Mouse (Mus musculus): ENCODE results near the gene Olfr961.

Gene Olfr961

GRCm38 (mm10) chr9:39669723-39670122 is 24.8 kb downstream of the Olfr961 start:
- no peak for TF ChIP-seq GATA4 (IDR thresholded peaks at IDR 0.05; ENCODE audit: insufficient replicate concordance, low read length)

- TF ChIP-seq GATA4 (IDR thresholded peaks at IDR 0.05; ENCODE audit: insufficient replicate concordance, low read length), result no peak
Measured at GRCm38 (mm10) chr9:39674820-39675219, 29.9 kb downstream of the Olfr961 start.

GRCm38 (mm10) chr9:39678557-39678956 is 33.7 kb downstream of the Olfr961 start:
- TF ChIP-seq GATA4 (IDR thresholded peaks at IDR 0.05; ENCODE audit: insufficient replicate concordance, low read length), result no peak

GRCm38 (mm10) chr9:39679280-39679679 is 34.4 kb downstream of the Olfr961 start:
- TF ChIP-seq GATA4 (IDR thresholded peaks at IDR 0.05; ENCODE audit: insufficient replicate concordance, low read length), result no peak
